Mouse (Mus musculus) CH12.LX (cell line): ENCODE data around the gene Gm20390. TPM values are rescaled to one million over a fixed set of nuclear protein-coding genes. Genes with fewer than 3 reads are reported as not detected.

Source experiments
- DNase-seq: peaks from one replicate; pipeline ENCODE4 v3.0.0-alpha.2; 2013; ENCODE audit errors: extremely low read depth
- H3K27ac ChIP-seq: 2 replicates; pipeline ENCODE4 v1.5.1; 2012; ENCODE audit warnings: low read depth, mild to moderate bottlenecking, control low read depth, moderate library complexity; ENCODE audit not compliant: insufficient read depth
- H3K27me3 ChIP-seq: replicated peaks from 2 replicates; pipeline ENCODE3; 2012; ENCODE audit warnings: inconsistent platforms
- H3K36me3 ChIP-seq, 2 experiments: replicated peaks in 1 of 2; 2 replicates each; pipeline versions ENCODE3 to v1.6.1; 2012; ENCODE audit warnings: inconsistent platforms in 1 of 2, low read length in 1 of 2, mild to moderate bottlenecking in 1 of 2, mixed read lengths in 1 of 2, moderate library complexity in 1 of 2; ENCODE audit not compliant: control insufficient read depth in 1 of 2, insufficient read depth in 1 of 2
- H3K4me1 ChIP-seq, 2 experiments: 2 replicates each; pipeline ENCODE4 v1.6.1; 2012; ENCODE audit warnings: inconsistent platforms in 1 of 2, moderate library complexity in 1 of 2; ENCODE audit not compliant: insufficient read depth in 2 of 2, control insufficient read depth in 1 of 2
- H3K4me2 ChIP-seq: 2 replicates; pipeline ENCODE4 v1.6.1; 2012; ENCODE audit warnings: low read depth, mild to moderate bottlenecking, control low read depth; ENCODE audit not compliant: poor library complexity, insufficient read depth, severe bottlenecking
- H3K4me3 ChIP-seq, 3 experiments: fragments of 150-350 bp in 1 of 3; sonication (generic) in 1 of 3; replicated peaks in 1 of 3; 2 replicates each; pipeline versions ENCODE3 to v1.5.1; 2011 to 2012; ENCODE audit warnings: low read depth in 2 of 3, low read length in 2 of 3, mild to moderate bottlenecking in 2 of 3, moderate library complexity in 2 of 3, control low read depth in 1 of 3, improper control_type of control experiment in 1 of 3, inconsistent platforms in 1 of 3, mixed read lengths in 1 of 3; ENCODE audit not compliant: poor library complexity in 1 of 3
- H3K79me2 ChIP-seq: replicated peaks from 2 replicates; pipeline ENCODE4 v1.6.1; 2012; ENCODE audit warnings: mild to moderate bottlenecking, moderate library complexity; ENCODE audit not compliant: control insufficient read depth, poor library complexity, insufficient read depth, severe bottlenecking; ENCODE audit errors: extremely low read depth
- H3K9ac ChIP-seq: 2 replicates; pipeline ENCODE4 v1.6.1; 2012; ENCODE audit warnings: low read depth, mild to moderate bottlenecking, control low read depth, moderate library complexity; ENCODE audit not compliant: insufficient read depth
- H3K9me3 ChIP-seq: replicated peaks from 2 replicates; pipeline ENCODE3; 2012; ENCODE audit warnings: low read length, inconsistent platforms, mixed read lengths
- CHD1 ChIP-seq: IDR thresholded peaks from 2 replicates; pipeline ENCODE4 v1.6.1; 2012; ENCODE audit warnings: low read depth, low read length, improper control_type of control experiment, inconsistent platforms
- CTCF ChIP-seq, 2 experiments: IDR thresholded peaks in 1 of 2; conservative IDR thresholded peaks in 1 of 2; 2 replicates each; pipeline ENCODE4 v1.5.1; 2011 to 2012; ENCODE audit warnings: low read depth in 2 of 2, low read length in 2 of 2, improper control_type of control experiment in 1 of 2, inconsistent platforms in 1 of 2, mild to moderate bottlenecking in 1 of 2, moderate library complexity in 1 of 2
- E2F4 ChIP-seq: IDR thresholded peaks from 2 replicates; pipeline ENCODE4 v1.6.1; 2011; ENCODE audit warnings: low read depth, low read length, improper control_type of control experiment; ENCODE audit not compliant: insufficient replicate concordance
- ETS1 ChIP-seq: conservative IDR thresholded peaks from 2 replicates; pipeline ENCODE4 v1.6.1; 2012; ENCODE audit warnings: low read depth, mild to moderate bottlenecking, inconsistent platforms, low read length, improper control_type of control experiment, moderate library complexity
- HCFC1 ChIP-seq: IDR thresholded peaks from 2 replicates; pipeline ENCODE4 v1.6.1; 2012; ENCODE audit warnings: low read depth, mild to moderate bottlenecking, inconsistent platforms, low read length, improper control_type of control experiment
- JUN ChIP-seq: IDR thresholded peaks from 2 replicates; pipeline ENCODE4 v1.6.1; 2011; ENCODE audit warnings: low read depth, mild to moderate bottlenecking, low read length, improper control_type of control experiment, moderate library complexity; ENCODE audit not compliant: insufficient read depth
- JUND ChIP-seq: conservative IDR thresholded peaks from 2 replicates; pipeline ENCODE4 v1.6.1; 2011; ENCODE audit warnings: low read depth, low read length, improper control_type of control experiment
- KAT2A ChIP-seq: IDR thresholded peaks from 2 replicates; pipeline ENCODE4 v1.6.1; 2012; ENCODE audit warnings: low read length, improper control_type of control experiment, inconsistent platforms; ENCODE audit not compliant: insufficient replicate concordance
- MAZ ChIP-seq: IDR thresholded peaks from 2 replicates; pipeline ENCODE4 v1.6.1; 2012; ENCODE audit warnings: low read depth, mild to moderate bottlenecking, inconsistent platforms, low read length, improper control_type of control experiment, moderate library complexity
- MEF2A ChIP-seq: IDR thresholded peaks from 2 replicates; pipeline ENCODE4 v1.6.1; 2014; ENCODE audit warnings: low read depth, mild to moderate bottlenecking, inconsistent platforms, low read length, improper control_type of control experiment, borderline replicate concordance
- MXI1 ChIP-seq: IDR thresholded peaks from 2 replicates; pipeline ENCODE4 v1.6.1; 2011; ENCODE audit warnings: mild to moderate bottlenecking, low read depth, low read length, improper control_type of control experiment
- NELFE ChIP-seq: IDR thresholded peaks from 2 replicates; pipeline ENCODE4 v1.6.1; 2011; ENCODE audit warnings: low read depth, low read length, improper control_type of control experiment
- POLR2AphosphoS2 ChIP-seq: IDR thresholded peaks from 2 replicates; pipeline ENCODE4 v1.6.1; 2011; ENCODE audit warnings: low read depth, low read length, improper control_type of control experiment
- RAD21 ChIP-seq: IDR thresholded peaks from 2 replicates; pipeline ENCODE4 v1.6.1; 2011; ENCODE audit warnings: low read depth, mild to moderate bottlenecking, low read length, improper control_type of control experiment, moderate library complexity
- RCOR1 ChIP-seq: conservative IDR thresholded peaks from 2 replicates; pipeline ENCODE4 v1.6.1; 2012; ENCODE audit warnings: low read depth, mild to moderate bottlenecking, inconsistent platforms, low read length, improper control_type of control experiment
- SMC3 ChIP-seq: IDR thresholded peaks from 2 replicates; pipeline ENCODE4 v1.6.1; 2011; ENCODE audit warnings: low read depth, low read length, improper control_type of control experiment
- USF1 ChIP-seq: IDR thresholded peaks from 2 replicates; pipeline ENCODE4 v1.6.1; 2014; ENCODE audit warnings: low read depth, mild to moderate bottlenecking, inconsistent platforms, low read length, improper control_type of control experiment
- ZC3H11A ChIP-seq: IDR thresholded peaks from 2 replicates; pipeline ENCODE4 v1.6.1; 2012; ENCODE audit warnings: low read depth, mild to moderate bottlenecking, inconsistent platforms, low read length, improper control_type of control experiment
- ZMIZ1 ChIP-seq: IDR thresholded peaks from 2 replicates; pipeline ENCODE4 v1.6.1; 2012; ENCODE audit warnings: low read depth, mild to moderate bottlenecking, inconsistent platforms, low read length, improper control_type of control experiment
- dilution Hi-C: fragments of 300-500 bp; cut with MboI; formaldehyde crosslinking; loops from 2 replicates; pipeline ENCODE4 v1.14.3; 2020; ENCODE audit warnings: low sequenced_read_pairs; ENCODE audit not compliant: extremely low pct_unique_long_range_greater_than_20kb, extremely low pct_ligation_motif_present
- in situ Hi-C: fragments of 300-500 bp; cut with MboI; formaldehyde crosslinking; loops from 3 replicates; pipeline ENCODE4 v1.14.3; 2019; ENCODE audit warnings: low sequenced_read_pairs, low pct_ligation_motif_present, low pct_unique_long_range_greater_than_20kb, mixed read lengths
- polyA plus RNA-seq: library from polyadenylated mRNA; unstranded; fragments of >175 nt; gene quantifications from 2 replicates; pipeline ENCODE4 v1.2.1, GENCODE M21; 2012; ENCODE audit warnings: low read depth; ENCODE audit not compliant: insufficient read length
- total RNA-seq, 2 experiments: library from RNA; depleted of rRNA; stranded (reverse); fragments of 300-350 nt in 1 of 2; fragments of >200 nt in 1 of 2; gene quantifications; 2 replicates each; pipeline ENCODE4 v1.2.3; 2012 to 2014

Gene Gm20390
- total and polyA plus RNA-seq, 3 experiments = 136 to 717 (median 691) TPM

GRCm38 (mm10) chr11:93957031-93957555 lies 11.0 kb downstream of the Gm20390 start:
- dilution Hi-C loops = no loop called here
- in situ Hi-C loops = loop anchor here (25.0 kb wide), 1 partner anchor 305 kb away; no protein-coding TSS in a partner anchor
- TF ChIP-seq NELFE (0 out of 2 replicates have a peak, but pooled peaks have one; percentile 30), MEF2A (no peak), SMC3 (no peak), ETS1 (no peak), USF1 (no peak), HCFC1 (no peak), POLR2AphosphoS2 (peak; percentile 46), JUN (no peak), CTCF (conservative IDR thresholded peaks at IDR 0.05 in 1 of 2, IDR thresholded peaks at IDR 0.05 in 1 of 2; ENCODE audit: low read depth in 2 of 2, low read length in 2 of 2) (no peak), ZC3H11A (no peak), MXI1 (no peak), ZMIZ1 (peak; percentile 51; the same call in 1 of the 2 replicates), MAZ (0 out of 2 replicates have a peak, but pooled peaks have one; percentile 10)

GRCm38 (mm10) chr11:93956159-93956558 lies 11.9 kb downstream of the Gm20390 start, which contains the start of gene Nme2:
Gene Nme2, minus strand, starts transcription at chr11:93956259.
- dilution Hi-C loops = no loop called here

More at GRCm38 (mm10) chr11:93957031-93957555, 11.0 kb downstream of the Gm20390 start:
- H3K79me2 ChIP-seq = peaks cover 34% of the 10 kb centered on the region
- no peak overlapping the region for H3K4me2 ChIP-seq
- peaks cover 44 to 69% of the 10 kb centered on the region in 2 experiments for H3K36me3 ChIP-seq
- H3K27ac ChIP-seq = peak overlapping the region; percentile 44
- no peak overlapping the region for H3K9ac ChIP-seq
- no peaks in the 10 kb centered on the region for H3K27me3 ChIP-seq
- peaks cover 6 to 41% of the 10 kb centered on the region in 2 experiments; a peak in 3 of 4 replicates for H3K4me1 ChIP-seq
- no peak overlapping the region for H3K4me3 ChIP-seq
- no peak for DNase-seq
- H3K9me3 ChIP-seq = no peaks in the 10 kb centered on the region

More at GRCm38 (mm10) chr11:93956159-93956558, 11.9 kb downstream of the Gm20390 start, which contains the start of gene Nme2:
- Histone ChIP-seq H3K27me3 (no peaks in the 10 kb centered on the region), H3K9ac (peak within 1 kb of the TSS; percentile 84), H3K27ac (peak within 1 kb of the TSS; percentile 48), H3K79me2 (peaks cover 37% of the 10 kb centered on the region), H3K9me3 (no peaks in the 10 kb centered on the region), H3K4me2 (peak within 1 kb of the TSS; percentile 73), H3K36me3 (peaks cover 44 to 69% of the 10 kb centered on the region in 2 experiments), H3K4me1 (peaks cover 6 to 48% of the 10 kb centered on the region in 2 experiments; a peak in 3 of 4 replicates), H3K4me3 (peak within 1 kb of the TSS; percentile 72 to 89 (median 82))
- no peak for DNase-seq
- in situ Hi-C loops = loop anchor here (25.0 kb wide), 1 partner anchor 306 kb away; no protein-coding TSS in a partner anchor
- TF ChIP-seq MAZ (no peak), RAD21 (no peak), E2F4 (no peak), KAT2A (no peak), JUND (no peak), MXI1 (no peak), RCOR1 (no peak), CHD1 (no peak)
